Mouse (Mus musculus): Measurements from ENCODE around the gene Ntn5. TPM values are rescaled to one million over a fixed set of nuclear protein-coding genes. Genes with fewer than 3 reads are reported as not detected.

The Ntn5 gene
- total and polyA plus RNA-seq, 3 experiments, result 0.08 to 0.57 TPM; not detected in 1

DNA sequence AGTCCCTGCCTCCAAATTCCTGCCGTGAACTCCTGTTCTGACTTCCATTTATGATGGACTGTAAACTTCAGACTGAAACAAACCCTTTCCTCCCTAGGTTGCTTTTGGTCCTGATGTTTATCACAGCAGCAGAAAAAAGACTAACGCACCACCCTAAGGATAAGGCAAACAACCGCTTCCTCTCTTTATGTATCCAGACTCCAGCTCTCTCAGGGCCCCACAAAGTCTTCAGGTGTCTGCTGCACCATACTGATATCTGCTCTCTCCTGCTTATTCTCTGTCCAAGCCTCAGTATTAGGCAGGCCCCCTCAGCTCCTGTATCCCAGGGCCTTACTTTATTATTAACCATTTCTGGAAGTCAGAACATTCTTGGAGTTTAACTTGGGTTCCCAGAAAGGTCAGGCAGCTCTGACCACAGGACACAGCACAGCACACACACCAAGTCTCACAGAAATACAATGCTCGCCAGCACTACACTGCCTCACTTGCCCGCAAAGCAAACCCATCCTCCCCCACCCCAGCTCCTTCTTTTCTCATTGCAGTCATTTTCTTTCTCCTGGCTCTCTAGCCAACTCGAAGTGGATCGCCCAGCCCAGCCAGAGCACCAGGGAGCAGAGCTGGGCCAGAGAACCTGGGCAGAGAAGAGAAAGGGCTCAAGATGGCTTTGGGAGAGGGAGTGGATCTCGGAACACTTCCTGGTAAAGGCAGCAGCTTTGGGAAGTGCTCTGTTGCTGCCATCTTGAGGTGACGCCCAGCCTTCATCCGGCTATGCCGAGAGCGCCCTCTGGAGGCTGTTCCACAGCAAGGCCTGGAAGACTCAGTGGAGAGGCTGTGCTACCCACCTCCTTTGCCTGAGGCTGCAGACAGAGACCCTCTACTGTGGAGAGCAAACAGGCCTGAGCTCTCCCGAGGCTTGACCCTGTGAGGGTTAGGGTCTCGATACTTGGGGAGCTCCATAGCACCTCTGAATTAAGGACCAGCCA is 1.4 kb upstream of the Ntn5 start:
- in situ Hi-C loops (cut with MboI; ENCODE audit: low pct_ligation_motif_present, low pct_unique_long_range_greater_than_20kb, low sequenced_read_pairs) (loop anchor here (5.0 to 10.0 kb wide), 3 partner anchors 45 to 218 kb away; partner anchors contain the start of genes Bax and Mamstr), dilution Hi-C loops (cut with MboI; ENCODE audit: extremely low pct_ligation_motif_present, extremely low pct_unique_long_range_greater_than_20kb, low sequenced_read_pairs) (no loop called here)
- H3K4me1 ChIP-seq (ENCODE audit: control insufficient read depth in 1 of 2, insufficient read depth in 2 of 2), result peaks cover 34 to 77% of the 10 kb centered on the region in 2 experiments
- no peaks in the 10 kb centered on the region for H3K27me3 ChIP-seq (replicated peaks)
- 0 out of 2 replicates have a peak overlapping the region, but pooled peaks have one; percentile 34 for H3K9ac ChIP-seq (ENCODE audit: insufficient read depth, low read depth)
- no peaks in the 10 kb centered on the region for H3K36me3 ChIP-seq (replicated peaks in 1 of 2; ENCODE audit: control insufficient read depth in 1 of 2, insufficient read depth in 1 of 2, low read length in 1 of 2)
- H3K9me3 ChIP-seq (replicated peaks; ENCODE audit: low read length), result no peaks in the 10 kb centered on the region
- H3K4me2 ChIP-seq (ENCODE audit: insufficient read depth, low read depth, poor library complexity, severe bottlenecking), result peak overlapping the region; percentile 52; the same call in 1 of the 2 replicates
- H3K4me3 ChIP-seq (replicated peaks in 1 of 3; ENCODE audit: low read depth in 2 of 3, low read length in 2 of 3, poor library complexity in 1 of 3), result no peak overlapping the region
- no peak for TF ChIP-seq MAX (IDR thresholded peaks at IDR 0.05; ENCODE audit: low read length)
- no peak for TF ChIP-seq PAX5 (IDR thresholded peaks at IDR 0.05; ENCODE audit: low read length)
- no peak for TF ChIP-seq MAZ (IDR thresholded peaks at IDR 0.05; ENCODE audit: low read depth, low read length)
- TF ChIP-seq KAT2A (IDR thresholded peaks at IDR 0.05; ENCODE audit: insufficient replicate concordance, low read length), result no peak
- TF ChIP-seq JUN (IDR thresholded peaks at IDR 0.05; ENCODE audit: insufficient read depth, low read depth, low read length), result no peak
- TF ChIP-seq CHD1 (IDR thresholded peaks at IDR 0.05; ENCODE audit: low read depth, low read length), result no peak
- TF ChIP-seq ZNF384 (IDR thresholded peaks at IDR 0.05; ENCODE audit: low read depth, low read length), result no peak
- no peak for TF ChIP-seq ZMIZ1 (IDR thresholded peaks at IDR 0.05; ENCODE audit: low read depth, low read length)
- no peak for TF ChIP-seq JUND (conservative IDR thresholded peaks at IDR 0.05; ENCODE audit: low read depth, low read length)
- TF ChIP-seq SMC3 (IDR thresholded peaks at IDR 0.05; ENCODE audit: low read depth, low read length), result peak; percentile 92
- TF ChIP-seq MAFK (IDR thresholded peaks at IDR 0.05; ENCODE audit: insufficient replicate concordance, low read length), result no peak
- TF ChIP-seq TBP (conservative IDR thresholded peaks at IDR 0.05; ENCODE audit: low read depth, low read length), result no peak
- TF ChIP-seq MYC (IDR thresholded peaks at IDR 0.05; ENCODE audit: low read depth, low read length), result 0 out of 2 replicates have a peak, but pooled peaks have one; percentile 35
- no peak for TF ChIP-seq CHD2 (IDR thresholded peaks at IDR 0.05; ENCODE audit: low read length)
- no peak for TF ChIP-seq POLR2AphosphoS2 (IDR thresholded peaks at IDR 0.05; ENCODE audit: low read depth, low read length)
- TF ChIP-seq ZKSCAN1 (IDR thresholded peaks at IDR 0.05; ENCODE audit: borderline replicate concordance, low read depth, low read length), result no peak
- TF ChIP-seq RCOR1 (conservative IDR thresholded peaks at IDR 0.05; ENCODE audit: low read depth, low read length), result no peak
- no peak; the same call in 1 of the 2 replicates for TF ChIP-seq MEF2A (IDR thresholded peaks at IDR 0.05; ENCODE audit: borderline replicate concordance, low read depth, low read length)
- TF ChIP-seq NRF1 (IDR thresholded peaks at IDR 0.05; ENCODE audit: low read depth, low read length), result no peak
- TF ChIP-seq RAD21 (IDR thresholded peaks at IDR 0.05; ENCODE audit: low read depth, low read length), result peak; percentile 92
- peak; percentile 36; the same call in 1 of the 2 replicates for TF ChIP-seq POLR2A (IDR thresholded peaks at IDR 0.05; ENCODE audit: low read depth, low read length)
- TF ChIP-seq IRF4 (IDR thresholded peaks at IDR 0.05; ENCODE audit: low read depth, low read length), result peak; percentile 69
- TF ChIP-seq BHLHE40 (IDR thresholded peaks at IDR 0.05; ENCODE audit: low read depth, low read length), result peak; percentile 35; the same call in 1 of the 2 replicates
- peak; percentile 89 for TF ChIP-seq ELF1 (IDR thresholded peaks at IDR 0.05; ENCODE audit: low read depth, low read length)
- no peak for TF ChIP-seq MXI1 (IDR thresholded peaks at IDR 0.05; ENCODE audit: low read depth, low read length)
- no peak for TF ChIP-seq E2F4 (IDR thresholded peaks at IDR 0.05; ENCODE audit: insufficient replicate concordance, low read depth, low read length)
- TF ChIP-seq GABPA (IDR thresholded peaks at IDR 0.05; ENCODE audit: insufficient replicate concordance, low read depth, low read length), result no peak
- no peak for TF ChIP-seq ETS1 (conservative IDR thresholded peaks at IDR 0.05; ENCODE audit: low read depth, low read length)
- TF ChIP-seq ZC3H11A (IDR thresholded peaks at IDR 0.05; ENCODE audit: low read depth, low read length), result peak; percentile 44
- no peak for TF ChIP-seq USF1 (IDR thresholded peaks at IDR 0.05; ENCODE audit: low read depth, low read length)
- TF ChIP-seq USF2 (conservative IDR thresholded peaks at IDR 0.05; ENCODE audit: low read depth, low read length), result no peak
- TF ChIP-seq UBTF (IDR thresholded peaks at IDR 0.05; ENCODE audit: low read depth, low read length), result no peak
- TF ChIP-seq NELFE (IDR thresholded peaks at IDR 0.05; ENCODE audit: low read depth, low read length), result peak; percentile 79; the same call in 1 of the 2 replicates
- peak; percentile 41; the same call in 1 of the 2 replicates for TF ChIP-seq SIN3A (IDR thresholded peaks at IDR 0.05; ENCODE audit: low read length)
- TF ChIP-seq EP300 (IDR thresholded peaks at IDR 0.05; ENCODE audit: low read length), result no peak
- peak; percentile 58 for TF ChIP-seq TCF12 (IDR thresholded peaks at IDR 0.05; ENCODE audit: low read depth, low read length)
- TF ChIP-seq CTCF (conservative IDR thresholded peaks at IDR 0.05 in 1 of 2, IDR thresholded peaks at IDR 0.05 in 1 of 2; ENCODE audit: low read depth in 2 of 2, low read length in 2 of 2), result peak; percentile 88 to 100
- peak; percentile 46 for TF ChIP-seq HCFC1 (IDR thresholded peaks at IDR 0.05; ENCODE audit: low read depth, low read length)
- H3K27ac ChIP-seq (ENCODE audit: insufficient read depth, low read depth), result peak overlapping the region; percentile 81
- no peaks in the 10 kb centered on the region for H3K79me2 ChIP-seq (replicated peaks; ENCODE audit: control insufficient read depth, extremely low read depth, insufficient read depth, poor library complexity, severe bottlenecking)
- DNase-seq (ENCODE audit: extremely low read depth), result peak; percentile 92

Data from CH12.LX (cell line).